Mouse (Mus musculus): Measurements from ENCODE around the gene Ssrp1.

The Ssrp1 gene

GRCm38 (mm10) chr2:85029897-85030296 lies 7.1 kb upstream of the Ssrp1 start:
- in situ Hi-C loops (cut with MboI; ENCODE audit: low pct_unique_long_range_greater_than_20kb in 1 of 2, low sequenced_read_pairs in 2 of 2, unreplicated experiment in 1 of 2): loop anchor here in 1 of 2 experiments (10.0 kb wide), 1 partner anchor 215 kb away; no protein-coding TSS in a partner anchor

DNA sequence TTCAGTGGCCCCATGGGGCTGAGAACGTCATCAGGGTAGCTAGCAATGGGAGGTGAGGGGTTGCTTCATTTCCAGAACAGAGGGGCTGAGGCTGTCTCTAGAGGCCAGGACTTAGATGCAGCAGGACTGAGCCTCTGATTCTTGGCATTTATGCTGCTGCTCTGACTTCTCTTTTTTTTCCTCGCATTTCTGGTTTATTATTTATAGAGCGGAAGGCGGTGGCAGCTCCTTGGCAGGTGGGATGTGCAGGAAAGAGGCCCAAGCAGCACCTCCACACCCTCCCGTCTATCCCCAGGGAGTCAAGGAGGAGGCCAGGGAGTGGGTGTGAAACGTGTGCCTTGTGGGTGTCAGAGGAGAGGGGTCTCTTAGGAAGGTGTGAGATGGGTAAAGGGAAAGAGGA lies 6.0 kb upstream of the Ssrp1 start:
- in situ Hi-C loops (cut with MboI; ENCODE audit: low pct_unique_long_range_greater_than_20kb in 1 of 2, low sequenced_read_pairs in 2 of 2, unreplicated experiment in 1 of 2): no loop called here

- in situ Hi-C loops (cut with MboI; ENCODE audit: low pct_unique_long_range_greater_than_20kb in 1 of 2, low sequenced_read_pairs in 2 of 2, unreplicated experiment in 1 of 2): no loop called here
Measured at GRCm38 (mm10) chr2:85033121-85033520, 3.9 kb upstream of the Ssrp1 start.

DNA sequence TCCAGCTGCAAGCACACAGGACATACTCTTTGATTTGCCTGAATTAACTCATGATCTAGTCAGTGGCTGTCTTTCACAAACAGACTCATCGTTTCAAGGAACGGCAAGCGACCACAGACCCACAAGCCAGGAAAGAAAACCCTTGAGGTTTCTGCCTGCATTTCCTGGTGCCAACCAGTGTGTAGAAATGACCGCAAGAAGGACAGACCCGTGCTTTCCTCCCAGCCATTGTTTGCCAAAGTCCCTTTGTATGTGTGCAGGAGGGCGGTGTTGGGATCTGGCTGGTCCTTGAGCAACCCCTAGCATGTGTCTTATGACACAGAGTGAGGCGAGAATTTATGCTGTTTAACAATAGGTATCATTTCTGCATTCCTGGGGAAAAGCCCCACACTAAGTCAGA lies 2.9 kb upstream of the Ssrp1 start:
- in situ Hi-C loops (cut with MboI; ENCODE audit: low pct_unique_long_range_greater_than_20kb in 1 of 2, low sequenced_read_pairs in 2 of 2, unreplicated experiment in 1 of 2): no loop called here

DNA sequence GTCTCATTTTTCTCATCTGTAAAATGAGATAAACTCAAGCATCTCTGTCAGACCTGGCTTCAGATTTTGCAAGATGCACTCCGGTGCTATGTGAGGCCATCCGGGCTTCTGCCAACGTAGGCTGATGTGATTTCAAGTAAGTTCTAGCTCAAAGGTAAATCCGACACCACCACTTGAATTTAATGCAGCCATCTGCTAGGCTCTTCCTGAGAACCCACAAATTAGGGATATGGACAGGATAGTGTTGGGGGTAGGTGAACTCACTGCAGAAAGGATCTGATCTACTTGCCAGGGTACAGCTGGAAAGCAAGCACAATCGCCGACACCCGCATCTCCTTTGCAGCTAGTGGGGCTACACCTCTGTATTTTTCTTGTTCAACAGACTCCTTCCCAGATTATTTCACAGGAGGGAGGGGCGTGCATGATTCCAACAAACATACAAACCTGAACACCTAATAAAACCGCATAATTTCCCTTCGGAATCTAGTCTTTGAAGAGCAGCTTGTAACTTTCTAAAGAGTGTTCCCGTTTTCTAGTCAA lies 457 bp upstream of the Ssrp1 start:
- in situ Hi-C loops (cut with MboI; ENCODE audit: low pct_unique_long_range_greater_than_20kb in 1 of 2, low sequenced_read_pairs in 2 of 2, unreplicated experiment in 1 of 2): no loop called here

DNA sequence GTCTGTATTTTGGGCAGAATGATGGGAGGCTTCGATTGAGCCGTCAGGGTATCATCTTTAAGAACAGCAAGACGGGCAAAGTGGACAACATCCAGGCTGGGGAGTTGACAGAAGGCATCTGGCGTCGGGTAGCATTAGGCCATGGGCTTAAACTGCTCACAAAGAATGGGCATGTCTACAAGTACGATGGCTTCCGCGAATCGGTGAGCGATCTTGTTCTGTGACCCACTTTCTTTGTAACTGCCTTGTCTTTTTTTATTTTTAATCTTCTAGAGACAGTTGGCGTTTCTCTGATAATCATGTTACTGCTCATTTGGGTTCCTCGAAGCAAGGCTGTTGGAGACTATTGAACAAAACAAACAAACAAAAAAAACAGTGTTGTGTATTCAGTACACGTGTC lies 1.3 kb downstream of the Ssrp1 start:
- in situ Hi-C loops (cut with MboI; ENCODE audit: low pct_unique_long_range_greater_than_20kb in 1 of 2, low sequenced_read_pairs in 2 of 2, unreplicated experiment in 1 of 2): no loop called here

GRCm38 (mm10) chr2:85043623-85044022 lies 6.6 kb downstream of the Ssrp1 start:
- in situ Hi-C loops (cut with MboI; ENCODE audit: low pct_unique_long_range_greater_than_20kb in 1 of 2, low sequenced_read_pairs in 2 of 2, unreplicated experiment in 1 of 2): no loop called here

GRCm38 (mm10) chr2:85046222-85046621 lies 9.2 kb downstream of the Ssrp1 start:
- in situ Hi-C loops (cut with MboI; ENCODE audit: low pct_unique_long_range_greater_than_20kb in 1 of 2, low sequenced_read_pairs in 2 of 2, unreplicated experiment in 1 of 2): no loop called here

- in situ Hi-C loops (cut with MboI; ENCODE audit: low pct_unique_long_range_greater_than_20kb in 1 of 2, low sequenced_read_pairs in 2 of 2, unreplicated experiment in 1 of 2): no loop called here
Measured at GRCm38 (mm10) chr2:85047081-85047480, 10.0 kb downstream of the Ssrp1 start.

- in situ Hi-C loops (cut with MboI; ENCODE audit: low pct_unique_long_range_greater_than_20kb in 1 of 2, low sequenced_read_pairs in 2 of 2, unreplicated experiment in 1 of 2): no loop called here
Measured at GRCm38 (mm10) chr2:85047596-85048167, 10.6 kb downstream of the Ssrp1 start, which contains the start of gene Tnks1bp1. Gene Tnks1bp1 (plus strand): TSS chr2:85048022.

- in situ Hi-C loops (cut with MboI; ENCODE audit: low pct_unique_long_range_greater_than_20kb in 1 of 2, low sequenced_read_pairs in 2 of 2, unreplicated experiment in 1 of 2): no loop called here
Measured at GRCm38 (mm10) chr2:85048168-85048751, 11.2 kb downstream of the Ssrp1 start.

- in situ Hi-C loops (cut with MboI; ENCODE audit: low pct_unique_long_range_greater_than_20kb in 1 of 2, low sequenced_read_pairs in 2 of 2, unreplicated experiment in 1 of 2): no loop called here
Measured at GRCm38 (mm10) chr2:85049277-85049676, 12.2 kb downstream of the Ssrp1 start.

GRCm38 (mm10) chr2:85050001-85050634 lies 13.1 kb downstream of the Ssrp1 start:
- in situ Hi-C loops (cut with MboI; ENCODE audit: low pct_unique_long_range_greater_than_20kb in 1 of 2, low sequenced_read_pairs in 2 of 2, unreplicated experiment in 1 of 2): no loop called here

DNA sequence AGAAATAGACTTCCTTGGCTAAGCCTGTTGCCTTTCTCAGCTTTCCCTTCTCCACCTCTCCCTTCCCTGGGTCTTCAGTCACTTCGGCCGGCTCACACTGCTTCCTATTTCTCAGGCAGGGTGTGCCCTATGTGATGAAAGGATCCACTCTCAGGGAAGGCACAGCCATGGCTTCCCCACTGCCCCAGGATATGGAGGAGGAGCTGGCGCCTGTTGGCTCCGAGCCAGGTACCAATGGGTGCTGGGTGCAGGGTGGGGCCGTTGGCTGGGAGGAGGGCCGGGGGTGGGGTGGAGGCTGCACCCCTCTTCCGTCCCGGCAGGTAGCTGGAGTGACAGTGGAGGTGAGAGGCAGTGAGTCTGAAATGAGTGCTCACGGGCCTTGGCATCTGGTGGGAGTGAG lies 13.7 kb downstream of the Ssrp1 start:
- in situ Hi-C loops (cut with MboI; ENCODE audit: low pct_unique_long_range_greater_than_20kb in 1 of 2, low sequenced_read_pairs in 2 of 2, unreplicated experiment in 1 of 2): no loop called here

GRCm38 (mm10) chr2:85053192-85053816 lies 16.3 kb downstream of the Ssrp1 start:
- in situ Hi-C loops (cut with MboI; ENCODE audit: low pct_unique_long_range_greater_than_20kb in 1 of 2, low sequenced_read_pairs in 2 of 2, unreplicated experiment in 1 of 2): no loop called here

DNA sequence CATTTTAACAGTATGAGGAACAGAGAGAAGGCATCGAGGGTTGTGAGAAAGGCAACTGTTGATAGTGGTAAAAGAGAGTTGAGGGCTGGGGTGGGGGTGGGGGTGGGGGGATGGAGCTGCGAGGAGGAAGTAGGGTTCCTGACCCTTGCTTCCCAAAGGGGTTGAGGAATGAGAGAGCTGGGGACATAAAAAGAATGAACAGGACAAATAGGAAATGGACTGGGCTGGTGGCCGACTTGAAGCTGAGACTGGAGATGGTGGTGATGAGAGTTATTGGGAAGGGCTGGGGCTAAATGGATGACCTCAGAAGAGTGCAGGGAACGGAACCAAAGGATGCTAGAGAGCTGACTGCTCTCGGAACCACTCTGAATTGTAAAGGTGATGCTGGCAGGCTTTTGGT lies 19.7 kb downstream of the Ssrp1 start:
- in situ Hi-C loops (cut with MboI; ENCODE audit: low pct_unique_long_range_greater_than_20kb in 1 of 2, low sequenced_read_pairs in 2 of 2, unreplicated experiment in 1 of 2): no loop called here

- in situ Hi-C loops (cut with MboI; ENCODE audit: low pct_unique_long_range_greater_than_20kb in 1 of 2, low sequenced_read_pairs in 2 of 2, unreplicated experiment in 1 of 2): no loop called here
Measured at GRCm38 (mm10) chr2:85059677-85060076, 22.6 kb downstream of the Ssrp1 start.

- in situ Hi-C loops (cut with MboI; ENCODE audit: low pct_unique_long_range_greater_than_20kb in 1 of 2, low sequenced_read_pairs in 2 of 2, unreplicated experiment in 1 of 2): no loop called here
Measured at GRCm38 (mm10) chr2:85060591-85061060, 23.6 kb downstream of the Ssrp1 start.

DNA sequence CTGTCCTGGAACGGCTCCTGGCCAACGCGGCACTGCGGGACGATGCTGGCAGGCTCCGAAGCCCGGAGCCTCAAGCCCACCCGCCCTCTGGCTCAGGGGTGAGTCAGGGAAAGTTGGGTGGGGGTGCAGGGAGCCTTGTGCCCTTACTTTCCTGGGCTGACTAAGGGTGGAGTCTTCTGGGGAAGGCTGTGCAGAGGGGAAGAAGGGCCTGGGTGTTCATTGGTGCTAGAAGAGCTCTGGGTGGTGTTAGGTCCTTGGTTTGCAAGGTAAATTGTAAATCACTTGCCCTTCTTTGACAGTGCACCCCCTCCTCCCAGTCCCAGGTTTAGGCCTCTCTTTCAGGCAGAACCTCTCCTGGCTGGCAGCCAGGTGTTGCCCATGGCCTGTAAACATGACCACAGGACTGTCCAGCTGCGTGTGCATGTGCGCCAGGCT lies 24.1 kb downstream of the Ssrp1 start:
- in situ Hi-C loops (cut with MboI; ENCODE audit: low pct_unique_long_range_greater_than_20kb in 1 of 2, low sequenced_read_pairs in 2 of 2, unreplicated experiment in 1 of 2): no loop called here
